Comparison of ENCODE assay signal across 8 mouse cellular contexts in genomic region chr12:106174070-106174980, GRCm38 (mm10).
DNase-seq lines count a peak whose midpoint lies in the region; ATAC-seq and TF ChIP-seq lines count a peak whose summit lies in the region.

No protein-coding gene starts in this region.

- intact Hi-C loops in gastrocnemius, adult 2 months (cut with DNase I), result no loop called here

- H3K9ac ChIP-seq in heart, postnatal 0 days (replicated peaks; ENCODE audit: low read depth, low read length), result no peak overlapping the region
- H3K9ac ChIP-seq in liver, postnatal 0 days (replicated peaks), result no peak overlapping the region
- H3K9ac ChIP-seq in stomach, embryonic 14.5 days (replicated peaks; ENCODE audit: low read depth, low read length), result no peak overlapping the region

- TF ChIP-seq EP300 in heart, postnatal 0 days (IDR thresholded peaks at IDR 0.05; ENCODE audit: low read depth), result no peak
- no peak for TF ChIP-seq EP300 in liver, postnatal 0 days (IDR thresholded peaks at IDR 0.05; ENCODE audit: low read depth)

- H3K9me3 ChIP-seq in heart, postnatal 0 days (replicated peaks; ENCODE audit: control insufficient read depth, low read length), result no peaks in the 10 kb centered on the region; the same call in 1 of the 2 replicates
- no peaks in the 10 kb centered on the region for H3K9me3 ChIP-seq in liver, postnatal 0 days (ENCODE audit: low read length)
- no peaks in the 10 kb centered on the region for H3K9me3 ChIP-seq in stomach, embryonic 14.5 days (ENCODE audit: control insufficient read depth, low read depth, low read length)

- no peaks in the 10 kb centered on the region for H3K36me3 ChIP-seq in testis, adult 2 months (ENCODE audit: control insufficient read depth, insufficient read depth, low read length)
- no peaks in the 10 kb centered on the region for H3K36me3 ChIP-seq in heart, postnatal 0 days (replicated peaks; ENCODE audit: control insufficient read depth, insufficient read depth, low read length)
- H3K36me3 ChIP-seq in liver, postnatal 0 days (replicated peaks; ENCODE audit: insufficient read depth, low read length), result no peaks in the 10 kb centered on the region
- H3K36me3 ChIP-seq in stomach, embryonic 14.5 days (ENCODE audit: control insufficient read depth, insufficient read depth, low read length), result no peaks in the 10 kb centered on the region

- no peak for ATAC-seq in heart, postnatal 0 days (ENCODE audit: insufficient read depth, low read depth)
- ATAC-seq in liver, postnatal 0 days, result no peak
- ATAC-seq in stomach, embryonic 14.5 days (ENCODE audit: insufficient number of reproducible peaks, insufficient read depth, low FRiP score, low read depth), result 0 out of 2 replicates have a peak, but pooled peaks have one; percentile 30

- H3K4me1 ChIP-seq in testis, adult 2 months (ENCODE audit: control insufficient read depth, insufficient read depth, low read length), result peaks cover 16% of the 10 kb centered on the region
- no peaks in the 10 kb centered on the region for H3K4me1 ChIP-seq in heart, postnatal 0 days (ENCODE audit: control insufficient read depth, insufficient read depth)
- H3K4me1 ChIP-seq in liver, postnatal 0 days (ENCODE audit: insufficient read depth), result peaks cover 4% of the 10 kb centered on the region; the same call in 1 of the 2 replicates
- peaks cover 4% of the 10 kb centered on the region; the same call in 1 of the 2 replicates for H3K4me1 ChIP-seq in stomach, embryonic 14.5 days (ENCODE audit: control insufficient read depth, insufficient read depth, low read length)

- under 1% methylated on average over 39 of the region's 39 CpGs for WGBS in heart, postnatal 0 days
- 1% methylated on average over 39 of the region's 39 CpGs for WGBS in liver, postnatal 0 days (ENCODE audit: insufficient replicate concordance)
- under 1% methylated on average over 39 of the region's 39 CpGs for WGBS in stomach, embryonic 14.5 days

- TF ChIP-seq CTCF in gastrocnemius, adult 2 months (IDR thresholded peaks at IDR 0.05), result no peak
- no peak for TF ChIP-seq CTCF in testis, adult 2 months (IDR thresholded peaks at IDR 0.05; ENCODE audit: control insufficient read depth, insufficient read depth, insufficient replicate concordance, low read depth, low read length)
- no peak for TF ChIP-seq CTCF in heart, postnatal 0 days (IDR thresholded peaks at IDR 0.05; ENCODE audit: low read depth)
- no peak for TF ChIP-seq CTCF in liver, postnatal 0 days (IDR thresholded peaks at IDR 0.05; ENCODE audit: low read depth)

- H3K4me3 ChIP-seq in gastrocnemius, adult 2 months, result peak overlapping the region; percentile 71
- peak overlapping the region; percentile 76 for H3K4me3 ChIP-seq in testis, adult 2 months (ENCODE audit: control insufficient read depth, low read depth, low read length)
- peak overlapping the region; percentile 45 for H3K4me3 ChIP-seq in heart, postnatal 0 days (ENCODE audit: low read depth, low read length)
- peak overlapping the region; percentile 20 for H3K4me3 ChIP-seq in liver, postnatal 0 days (ENCODE audit: low read depth, low read length)
- H3K4me3 ChIP-seq in stomach, embryonic 14.5 days (ENCODE audit: low read depth, low read length), result peak overlapping the region; percentile 30

- no peak overlapping the region for H3K27ac ChIP-seq in gastrocnemius, adult 2 months
- no peak overlapping the region for H3K27ac ChIP-seq in testis, adult 2 months (ENCODE audit: control insufficient read depth, insufficient read depth, low read depth, low read length)
- no peak overlapping the region for H3K27ac ChIP-seq in heart, postnatal 0 days (ENCODE audit: low read depth)
- no peak overlapping the region for H3K27ac ChIP-seq in liver, postnatal 0 days (ENCODE audit: low read depth)
- H3K27ac ChIP-seq in stomach, embryonic 14.5 days (ENCODE audit: low read length), result no peak overlapping the region

- peak overlapping the region; percentile 69 for H3K4me2 ChIP-seq in heart, postnatal 0 days (ENCODE audit: low read depth, low read length)
- peak overlapping the region; percentile 58 for H3K4me2 ChIP-seq in liver, postnatal 0 days (ENCODE audit: low read depth, low read length)
- peak overlapping the region; percentile 66 for H3K4me2 ChIP-seq in stomach, embryonic 14.5 days (replicated peaks; ENCODE audit: low read depth, low read length)

- peak; percentile 21 for DNase-seq in gastrocnemius, adult 2 months
- DNase-seq in gastrocnemius, postnatal 10 days, result no peak
- DNase-seq in testis, postnatal 14 days (ENCODE audit: low spot score), result no peak
- DNase-seq in heart, postnatal 0 days (ENCODE audit: low spot score), result no peak
- no peak for DNase-seq in liver, postnatal 0 days
- no peak for DNase-seq in spleen, adult 18-20 months

- no peak for TF ChIP-seq POLR2A in testis, adult 2 months (IDR thresholded peaks at IDR 0.05; ENCODE audit: control insufficient read depth, low read depth, low read length)

- no peaks in the 10 kb centered on the region for H3K27me3 ChIP-seq in testis, adult 2 months (ENCODE audit: control insufficient read depth, insufficient read depth, low read length)
- peaks cover 41% of the 10 kb centered on the region for H3K27me3 ChIP-seq in heart, postnatal 0 days (ENCODE audit: control insufficient read depth, insufficient read depth, low read length)
- H3K27me3 ChIP-seq in liver, postnatal 0 days (ENCODE audit: insufficient read depth, low read length), result peaks cover 29% of the 10 kb centered on the region
- no peaks in the 10 kb centered on the region for H3K27me3 ChIP-seq in stomach, embryonic 14.5 days (ENCODE audit: control insufficient read depth, insufficient read depth, low read length)

Comparison
In these comparisons a context has a peak if more than half of its experiments do, and no peak if none do; other contexts are left out.
1. H3K4me3 ChIP-seq: peak in every context shown above with its lines; median percentile 76 in testis, adult 2 months; 71 in gastrocnemius, adult 2 months; 45 in heart, postnatal 0 days; 30 in stomach, embryonic 14.5 days; 20 in liver, postnatal 0 days.